Mouse (Mus musculus) midbrain, postnatal 0 days (tissue): ENCODE measurements around the gene Nsun6. TPM values are rescaled to one million over a fixed set of nuclear protein-coding genes. Genes with fewer than 3 reads are reported as not detected.

ENCODE experiments used
- ATAC-seq: fragments of 200-750 bp; cut with Nextera tagmentation; 2 replicates; pipeline ENCODE4 v1.8.0; 2017; ENCODE audit warnings: moderate number of reproducible peaks, mild to moderate bottlenecking, moderate TSS enrichment, moderate library complexity; ENCODE audit not compliant: low FRiP score
- DNase-seq: peaks from one replicate; pipeline ENCODE4 v3.0.0-alpha.2; 2015; ENCODE audit warnings: low spot score
- H3K27ac ChIP-seq: fragments of 300-500 bp; sonication (generic); 2 replicates; pipeline ENCODE4 v1.5.1; 2014; ENCODE audit warnings: low read depth, mild to moderate bottlenecking, low read length, mixed read lengths
- H3K27me3 ChIP-seq: fragments of 300-500 bp; sonication (generic); 2 replicates; pipeline ENCODE4 v1.6.1; 2014; ENCODE audit warnings: low read length, control low read depth, mixed read lengths; ENCODE audit not compliant: insufficient read depth
- H3K36me3 ChIP-seq: fragments of 300-500 bp; sonication (generic); 2 replicates; pipeline ENCODE4 v1.6.1; 2014; ENCODE audit warnings: low read length, control low read depth, mixed read lengths; ENCODE audit not compliant: insufficient read depth
- H3K4me1 ChIP-seq: fragments of 300-500 bp; sonication (generic); 2 replicates; pipeline ENCODE4 v1.6.1; 2014; ENCODE audit warnings: mild to moderate bottlenecking, control low read depth, antibody characterized with exemption, low read length, mixed read lengths; ENCODE audit not compliant: insufficient read depth
- H3K4me2 ChIP-seq: fragments of 300-500 bp; sonication (generic); 2 replicates; pipeline ENCODE4 v1.6.1; 2014; ENCODE audit warnings: low read depth, mild to moderate bottlenecking, low read length, mixed read lengths; ENCODE audit not compliant: poor library complexity, severe bottlenecking
- H3K4me3 ChIP-seq: fragments of 300-500 bp; sonication (generic); 2 replicates; pipeline ENCODE4 v1.5.1; 2014; ENCODE audit warnings: low read depth, mild to moderate bottlenecking, low read length, moderate library complexity
- H3K9ac ChIP-seq: fragments of 300-500 bp; sonication (generic); replicated peaks from 2 replicates; pipeline ENCODE4 v1.6.1; 2014; ENCODE audit warnings: mild to moderate bottlenecking, low read length, moderate library complexity, mixed read lengths; ENCODE audit not compliant: poor library complexity, severe bottlenecking
- H3K9me3 ChIP-seq: fragments of 300-500 bp; sonication (generic); 2 replicates; pipeline ENCODE4 v1.6.1; 2016; ENCODE audit warnings: low read length, control low read depth
- CTCF ChIP-seq: IDR thresholded peaks from 2 replicates; pipeline ENCODE4 v1.5.1; 2016; ENCODE audit warnings: antibody characterized with exemption, mild to moderate bottlenecking
- WGBS: fragments of 180-500 bp; shearing (Covaris S2); extraction: QIAGEN DNeasy Blood & Tissue Kit; methylation state at CpG from one replicate; pipeline ENCODE4 v1.1.7; 2014; 5-methylcytosine and 5-hydroxymethylcytosine counted together
- polyA plus RNA-seq: library from polyadenylated mRNA; unstranded; fragments of >200 nt; fragmentation: Nextera tagmentation; extraction: Ambion mirVana; gene quantifications from 2 replicates; pipeline ENCODE4 v1.2.1, GENCODE M21; 2015
- total RNA-seq: library from RNA; depleted of rRNA; stranded (reverse); fragments of >200 nt; gene quantifications from 2 replicates; pipeline ENCODE4 v1.2.3, GENCODE M21; 2014; rRNA removed

Nsun6 gene
- total and polyA plus RNA-seq, 2 experiments from 2014 or later = 7.5 to 16.2 TPM

DNA sequence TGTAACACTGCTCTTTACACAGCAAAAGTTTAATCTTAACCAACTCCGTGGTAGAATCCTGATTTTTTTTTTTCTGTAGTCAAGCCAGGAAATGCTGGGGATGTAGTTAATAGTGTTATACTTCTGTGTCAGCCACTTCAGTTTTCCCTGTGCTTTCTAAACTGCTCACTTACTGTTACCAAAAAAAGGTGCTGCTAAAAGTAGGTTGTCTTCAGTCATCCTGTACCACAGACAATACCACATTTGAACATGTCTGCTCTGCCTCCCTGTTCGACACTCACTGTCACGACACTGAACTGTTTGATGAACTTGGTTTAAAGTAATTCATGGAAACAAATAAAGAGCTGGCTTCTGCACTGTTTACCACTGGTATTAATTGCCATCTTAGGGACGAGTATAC lies 66.4 kb downstream of the Nsun6 start:
- no peak for TF ChIP-seq CTCF
- 86% methylated on average over 4 of the region's 4 CpGs for WGBS
- H3K27ac ChIP-seq = no peak overlapping the region
- no peaks in the 10 kb centered on the region for H3K9me3 ChIP-seq
- no peak overlapping the region for H3K4me2 ChIP-seq
- H3K9ac ChIP-seq = no peak overlapping the region
- no peak for ATAC-seq
- H3K27me3 ChIP-seq = no peaks in the 10 kb centered on the region
- H3K4me3 ChIP-seq = no peak overlapping the region
- no peaks in the 10 kb centered on the region for H3K4me1 ChIP-seq
- DNase-seq = no peak
- H3K36me3 ChIP-seq = peaks cover 22% of the 10 kb centered on the region

DNA sequence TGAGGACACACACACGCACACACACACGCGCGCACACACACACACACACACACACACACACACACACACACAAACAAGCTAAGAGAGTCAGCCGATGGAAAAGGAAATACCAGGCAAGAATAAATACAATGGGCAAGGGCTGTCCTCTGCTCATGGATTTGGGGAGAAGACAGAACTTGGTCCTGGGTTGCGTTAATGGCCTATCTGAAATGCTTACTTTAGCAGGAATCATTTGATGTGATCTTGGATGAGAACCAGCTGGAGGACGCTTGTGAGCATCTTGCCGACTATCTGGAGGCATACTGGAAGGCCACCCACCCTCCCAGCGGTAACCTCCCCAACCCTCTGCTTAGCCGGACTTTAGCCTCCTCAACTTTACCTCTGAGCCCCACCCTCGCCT lies 70.8 kb downstream of the Nsun6 start:
- WGBS = 92% methylated on average over 11 of the region's 11 CpGs
- H3K36me3 ChIP-seq = peaks cover 23% of the 10 kb centered on the region; the same call in 1 of the 2 replicates

DNA sequence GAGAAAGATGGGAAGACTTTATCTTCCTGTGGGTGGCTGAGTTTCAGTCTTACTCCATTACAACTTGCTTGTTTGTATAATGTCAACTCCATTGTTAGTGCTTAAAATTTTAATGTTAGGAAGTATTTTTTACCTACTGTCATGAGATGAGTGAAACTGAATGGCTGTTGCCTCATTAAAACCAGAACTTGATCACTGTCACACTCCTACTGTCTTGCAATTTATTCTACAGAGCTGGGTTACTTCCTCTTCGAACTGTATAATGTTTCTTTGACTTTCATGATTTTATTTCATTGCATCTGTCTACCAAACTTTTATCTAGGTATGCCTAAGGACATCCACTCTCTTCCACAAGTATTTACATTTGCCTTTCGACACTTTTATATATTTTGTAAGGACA lies 93.4 kb downstream of the Nsun6 start:
- 84% methylated on average over 2 of the region's 2 CpGs for WGBS
- H3K4me3 ChIP-seq = no peak overlapping the region
- no peaks in the 10 kb centered on the region for H3K9me3 ChIP-seq
- H3K27ac ChIP-seq = no peak overlapping the region
- DNase-seq (no peak), ATAC-seq (no peak)
- H3K36me3 ChIP-seq = no peaks in the 10 kb centered on the region
- no peaks in the 10 kb centered on the region for H3K4me1 ChIP-seq
- H3K27me3 ChIP-seq = no peaks in the 10 kb centered on the region
- TF ChIP-seq CTCF = no peak
- H3K9ac ChIP-seq = no peak overlapping the region
- no peak overlapping the region for H3K4me2 ChIP-seq

More for the DNA sequence above, 70.8 kb downstream of the Nsun6 start:
- H3K4me1 ChIP-seq = no peaks in the 10 kb centered on the region
- no peak overlapping the region for H3K27ac ChIP-seq
- no peaks in the 10 kb centered on the region for H3K27me3 ChIP-seq
- TF ChIP-seq CTCF = no peak
- H3K9me3 ChIP-seq = no peaks in the 10 kb centered on the region
- H3K4me3 ChIP-seq = no peak overlapping the region
- DNase-seq (no peak), ATAC-seq (no peak)
- H3K9ac ChIP-seq = no peak overlapping the region
- no peak overlapping the region for H3K4me2 ChIP-seq

DNA sequence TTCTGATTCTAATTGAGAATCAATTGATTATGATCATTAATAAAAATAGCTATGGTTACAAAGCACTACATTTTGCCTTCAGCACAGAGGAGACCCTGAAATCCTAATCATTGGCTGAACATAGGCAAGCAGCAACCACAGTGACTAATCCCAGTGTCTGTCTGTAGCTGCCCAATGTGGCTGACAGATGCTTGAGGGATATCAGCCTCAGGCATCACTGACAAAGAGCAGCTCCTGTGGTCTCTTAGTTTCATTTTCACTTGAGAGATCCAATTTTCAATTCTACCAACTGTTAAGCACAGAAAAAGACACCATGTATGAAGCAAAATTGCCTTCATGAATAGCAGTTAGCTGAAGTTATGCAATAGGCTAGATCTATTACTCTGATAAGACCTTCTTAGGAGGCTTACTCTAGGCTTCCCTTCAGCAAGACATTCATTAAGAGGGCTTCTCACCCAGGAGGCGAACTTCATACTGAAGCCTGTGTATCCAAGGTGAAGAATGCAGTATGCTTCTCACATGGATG lies 93.8 kb downstream of the Nsun6 start:
- Histone ChIP-seq H3K9me3 (no peaks in the 10 kb centered on the region), H3K4me3 (no peak overlapping the region), H3K4me2 (no peak overlapping the region), H3K27ac (no peak overlapping the region), H3K36me3 (no peaks in the 10 kb centered on the region), H3K9ac (no peak overlapping the region), H3K27me3 (no peaks in the 10 kb centered on the region), H3K4me1 (no peaks in the 10 kb centered on the region)
- DNase-seq (no peak), ATAC-seq (no peak)
- WGBS = 79% methylated on average over 1 of the region's 1 CpGs
- TF ChIP-seq CTCF = no peak

DNA sequence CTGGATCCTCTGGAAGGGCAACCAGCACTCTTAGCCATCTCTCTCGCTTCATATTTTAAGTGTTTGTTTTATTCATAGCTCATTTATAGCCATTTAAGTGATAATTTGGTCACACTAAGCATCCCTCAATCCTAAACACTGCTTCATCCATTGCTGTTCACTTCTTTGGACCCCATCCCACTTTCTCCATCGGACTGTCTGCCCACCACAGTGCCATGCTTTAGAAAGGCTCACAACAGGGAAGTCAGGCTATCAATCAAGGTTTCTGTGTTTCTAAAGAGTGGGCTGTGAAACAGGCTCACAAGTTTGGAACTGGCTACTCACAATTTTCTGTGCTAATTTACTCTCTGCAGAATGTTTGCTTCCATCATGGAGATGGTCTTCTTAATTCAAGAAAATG lies 101.8 kb downstream of the Nsun6 start:
- peak; percentile 19 for DNase-seq

More for the DNA sequence above, 101.8 kb downstream of the Nsun6 start:
- Histone ChIP-seq H3K9me3 (no peaks in the 10 kb centered on the region), H3K4me1 (no peaks in the 10 kb centered on the region), H3K4me3 (no peak overlapping the region), H3K9ac (no peak overlapping the region), H3K4me2 (no peak overlapping the region), H3K27me3 (no peaks in the 10 kb centered on the region), H3K36me3 (no peaks in the 10 kb centered on the region), H3K27ac (no peak overlapping the region)
- TF ChIP-seq CTCF = no peak
- WGBS = 81% methylated on average over 2 of the region's 2 CpGs
- no peak for ATAC-seq

Other genes starting within 250 kb of the Nsun6 start
- 37.0 and 59.5 TPM in 2 replicates for gene Arl5b, start 5.7 kb downstream of the Nsun6 start, total RNA-seq
- gene Arl5b, start 5.7 kb downstream of the Nsun6 start, polyA plus RNA-seq = 13.9 and 16.6 TPM in 2 replicates